Mouse (Mus musculus) ES-E14 (cell line): Measurements from ENCODE around the gene Spdya.

ENCODE experiments used
- MAFK ChIP-seq: IDR thresholded peaks from 2 replicates; pipeline ENCODE4 v1.6.1; 2014; ENCODE audit warnings: mild to moderate bottlenecking, low read depth, low read length, inconsistent platforms; ENCODE audit not compliant: insufficient read depth
- ZC3H11A ChIP-seq: IDR thresholded peaks from 2 replicates; pipeline ENCODE4 v1.6.1; 2012; ENCODE audit warnings: low read depth, mild to moderate bottlenecking, inconsistent platforms, low read length, borderline replicate concordance

GRCm38 (mm10) chr17:71636786-71637185 is 84.9 kb downstream of the Spdya start:
- TF ChIP-seq MAFK (no peak), ZC3H11A (no peak)
